Mouse (Mus musculus) lung, postnatal 0 days (tissue): ENCODE measurements around the gene Gabpb1. TPM values are rescaled to one million over a fixed set of nuclear protein-coding genes. Genes with fewer than 3 reads are reported as not detected.

ENCODE experiments used
- ATAC-seq: fragments of 200-750 bp; cut with Nextera tagmentation; 2 replicates; pipeline ENCODE4 v1.8.0; 2017; ENCODE audit warnings: moderate library complexity
- DNase-seq: peaks from one replicate; pipeline ENCODE4 v3.0.0-alpha.2; 2016; ENCODE audit warnings: low spot score
- H3K27ac ChIP-seq: fragments of 300-500 bp; sonication (generic); 2 replicates; pipeline ENCODE4 v1.5.1; 2014; ENCODE audit warnings: antibody characterized with exemption, mild to moderate bottlenecking, low read length, mixed read lengths
- H3K27me3 ChIP-seq: fragments of 300-500 bp; sonication (generic); replicated peaks from 2 replicates; pipeline ENCODE4 v1.6.1; 2014; ENCODE audit warnings: low read length, mixed read lengths; ENCODE audit not compliant: insufficient read depth
- H3K36me3 ChIP-seq: fragments of 300-500 bp; sonication (generic); 2 replicates; pipeline ENCODE4 v1.6.1; 2014; ENCODE audit warnings: low read length, mixed read lengths; ENCODE audit not compliant: insufficient read depth
- H3K4me1 ChIP-seq: fragments of 300-500 bp; sonication (generic); 2 replicates; pipeline ENCODE4 v1.6.1; 2014; ENCODE audit warnings: antibody characterized with exemption, low read depth, low read length, mixed read lengths; ENCODE audit not compliant: insufficient read depth
- H3K4me2 ChIP-seq: fragments of 300-500 bp; sonication (generic); replicated peaks from 2 replicates; pipeline ENCODE4 v1.6.1; 2014; ENCODE audit warnings: low read depth, mild to moderate bottlenecking, low read length, moderate library complexity, mixed read lengths
- H3K4me3 ChIP-seq: fragments of 300-500 bp; sonication (generic); 2 replicates; pipeline ENCODE4 v1.5.1; 2014; ENCODE audit warnings: low read depth, low read length
- H3K9ac ChIP-seq: fragments of 300-500 bp; sonication (generic); replicated peaks from 2 replicates; pipeline ENCODE4 v1.6.1; 2014; ENCODE audit warnings: low read depth, mild to moderate bottlenecking
- H3K9me3 ChIP-seq: fragments of 300-500 bp; sonication (generic); 2 replicates; pipeline ENCODE4 v1.6.1; 2016; ENCODE audit warnings: low read length, mixed read lengths
- CTCF ChIP-seq: IDR thresholded peaks from 2 replicates; pipeline ENCODE4 v1.5.1; 2016; ENCODE audit warnings: antibody characterized with exemption, mild to moderate bottlenecking
- EP300 ChIP-seq: IDR thresholded peaks from 2 replicates; pipeline ENCODE4 v1.6.1; 2016; ENCODE audit warnings: antibody characterized with exemption, mild to moderate bottlenecking, control low read depth
- WGBS: fragments of 180-500 bp; shearing (Covaris S2); extraction: QIAGEN DNeasy Blood & Tissue Kit; methylation state at CpG from one replicate; pipeline ENCODE4 v1.1.7; 2014; 5-methylcytosine and 5-hydroxymethylcytosine counted together
- polyA plus RNA-seq: library from polyadenylated mRNA; unstranded; fragments of >200 nt; fragmentation: Nextera tagmentation; extraction: Ambion mirVana; gene quantifications from 2 replicates; pipeline ENCODE4 v1.2.1, GENCODE M21; 2015

Gabpb1 gene
- polyA plus RNA-seq, 1 experiment from 2014 or later: 24.5 TPM

DNA sequence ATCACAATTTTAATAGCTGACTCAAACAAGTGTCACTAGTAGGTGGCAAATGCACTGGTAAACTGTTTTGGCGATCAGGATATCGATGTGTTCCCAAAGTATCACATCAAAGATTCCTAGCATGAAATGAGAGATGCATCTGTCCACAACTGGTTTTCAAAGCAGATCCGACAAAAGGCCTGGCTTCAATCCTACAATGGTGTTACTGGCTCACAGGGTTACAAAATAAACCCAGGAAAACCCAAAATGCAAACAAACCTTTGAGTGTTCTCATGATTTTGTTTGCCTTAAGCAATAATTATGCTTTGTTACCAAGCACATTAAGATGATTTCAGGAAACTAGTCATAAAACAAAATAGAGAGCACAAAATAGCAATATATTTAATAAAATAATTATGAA, 28.4 kb downstream of the Gabpb1 start:
- H3K27ac ChIP-seq: no peak overlapping the region
- ATAC-seq (no peak), DNase-seq (peak; percentile 24)
- H3K36me3 ChIP-seq: peaks cover 24% of the 10 kb centered on the region
- no peak overlapping the region for H3K9ac ChIP-seq
- TF ChIP-seq CTCF (no peak), EP300 (no peak)
- 71% methylated on average over 3 of the region's 3 CpGs for WGBS
- no peaks in the 10 kb centered on the region for H3K4me1 ChIP-seq
- H3K4me2 ChIP-seq: no peak overlapping the region
- no peak overlapping the region for H3K4me3 ChIP-seq
- H3K27me3 ChIP-seq: no peaks in the 10 kb centered on the region
- no peaks in the 10 kb centered on the region for H3K9me3 ChIP-seq

GRCm38 (mm10) chr2:126646461-126646860, 29.7 kb downstream of the Gabpb1 start:
- Histone ChIP-seq H3K9me3 (no peaks in the 10 kb centered on the region), H3K36me3 (peaks cover 26% of the 10 kb centered on the region), H3K27me3 (no peaks in the 10 kb centered on the region), H3K4me1 (no peaks in the 10 kb centered on the region), H3K4me3 (no peak overlapping the region), H3K9ac (no peak overlapping the region), H3K4me2 (no peak overlapping the region), H3K27ac (no peak overlapping the region)
- TF ChIP-seq CTCF (no peak), EP300 (no peak)
- WGBS: 82% methylated on average over 5 of the region's 5 CpGs
- DNase-seq: no peak
- ATAC-seq: no peak

GRCm38 (mm10) chr2:126644768-126645167, 31.4 kb downstream of the Gabpb1 start:
- Histone ChIP-seq H3K27me3 (no peaks in the 10 kb centered on the region), H3K27ac (no peak overlapping the region), H3K4me3 (no peak overlapping the region), H3K9ac (no peak overlapping the region), H3K9me3 (no peaks in the 10 kb centered on the region), H3K4me1 (no peaks in the 10 kb centered on the region), H3K36me3 (peaks cover 25% of the 10 kb centered on the region), H3K4me2 (no peak overlapping the region)
- TF ChIP-seq EP300 (no peak), CTCF (peak; percentile 20; the same call in 1 of the 2 replicates)
- ATAC-seq (no peak), DNase-seq (no peak)
- 97% methylated on average over 1 of the region's 1 CpGs for WGBS

DNA sequence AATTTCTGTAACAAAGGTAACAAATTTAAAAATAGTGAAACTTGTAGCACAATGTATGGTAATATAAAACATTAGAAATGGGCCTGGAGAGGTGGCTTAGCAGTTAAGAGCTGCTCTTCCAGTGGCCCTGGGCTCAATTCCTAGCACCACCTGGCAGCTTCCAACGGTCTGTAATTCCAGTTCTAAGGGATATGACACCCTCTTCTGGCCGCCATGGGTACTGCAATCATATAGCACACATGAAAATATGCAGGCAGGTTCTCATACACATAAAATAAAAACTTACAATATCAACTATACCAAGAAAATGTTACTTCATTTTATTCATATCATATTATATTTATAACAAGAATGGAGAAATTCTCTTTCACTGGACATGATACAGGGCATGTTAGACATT, 35.8 kb downstream of the Gabpb1 start:
- H3K27ac ChIP-seq: no peak overlapping the region
- H3K4me1 ChIP-seq: peaks cover 3% of the 10 kb centered on the region; the same call in 1 of the 2 replicates
- H3K36me3 ChIP-seq: peaks cover 17% of the 10 kb centered on the region
- no peak for TF ChIP-seq EP300
- peak; percentile 27 for TF ChIP-seq CTCF
- ATAC-seq (no peak), DNase-seq (no peak)
- no peaks in the 10 kb centered on the region for H3K9me3 ChIP-seq
- WGBS: 91% methylated on average over 2 of the region's 2 CpGs
- no peak overlapping the region for H3K4me2 ChIP-seq
- H3K27me3 ChIP-seq: no peaks in the 10 kb centered on the region
- H3K9ac ChIP-seq: no peak overlapping the region
- no peak overlapping the region for H3K4me3 ChIP-seq

- TF ChIP-seq CTCF (no peak), EP300 (0 out of 2 replicates have a peak, but pooled peaks have one; percentile 13)
- DNase-seq: peak; percentile 50
- Histone ChIP-seq H3K36me3 (peaks cover 6% of the 10 kb centered on the region), H3K4me2 (no peak overlapping the region), H3K9me3 (no peaks in the 10 kb centered on the region), H3K4me1 (peaks cover 3% of the 10 kb centered on the region; the same call in 1 of the 2 replicates), H3K27ac (no peak overlapping the region), H3K27me3 (no peaks in the 10 kb centered on the region), H3K9ac (no peak overlapping the region), H3K4me3 (no peak overlapping the region)
- 56% methylated on average over 12 of the region's 12 CpGs for WGBS
- peak; percentile 67 for ATAC-seq
Observed at GRCm38 (mm10) chr2:126635939-126636823, 40.0 kb downstream of the Gabpb1 start.

- TF ChIP-seq CTCF (peak; percentile 17), EP300 (no peak)
- ATAC-seq (no peak), DNase-seq (no peak)
- no peak overlapping the region for H3K9ac ChIP-seq
- no peaks in the 10 kb centered on the region for H3K9me3 ChIP-seq
- H3K27me3 ChIP-seq: no peaks in the 10 kb centered on the region
- no peak overlapping the region for H3K27ac ChIP-seq
- H3K4me2 ChIP-seq: no peak overlapping the region
- WGBS: 68% methylated on average over 2 of the region's 2 CpGs
- H3K4me3 ChIP-seq: no peak overlapping the region
- H3K4me1 ChIP-seq: peaks cover 3% of the 10 kb centered on the region; the same call in 1 of the 2 replicates
- no peaks in the 10 kb centered on the region for H3K36me3 ChIP-seq
Observed at GRCm38 (mm10) chr2:126633165-126633564, 43.0 kb downstream of the Gabpb1 start.
